ENCODE assay signal across 1 mouse cellular context in the genomic region with DNA sequence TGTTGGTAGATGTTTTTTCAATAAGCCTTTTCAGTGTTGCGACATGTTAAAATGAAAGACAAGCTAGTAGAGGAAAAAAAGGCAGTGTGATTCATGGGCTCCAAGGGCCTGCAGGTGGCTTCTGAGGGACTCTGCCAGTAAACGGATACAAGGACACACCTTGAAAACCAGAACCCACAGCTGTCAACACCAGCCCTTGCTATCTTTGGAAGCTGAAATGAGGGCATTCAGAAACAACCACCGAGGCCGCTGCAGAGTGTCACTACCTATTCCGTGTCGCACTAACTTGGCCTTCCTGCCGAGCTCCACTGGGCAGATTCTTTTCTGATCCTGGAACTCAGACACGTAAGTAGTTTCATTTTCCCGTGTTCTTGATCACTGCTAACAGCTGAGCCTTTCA.
TF ChIP-seq lines count a peak whose summit lies in the region.

No protein-coding gene starts in this region.

TF ChIP-seq in CH12.LX, 34 proteins besides CTCF, POLR2A, EP300 and RAD21 (continued from another document):
- TF ChIP-seq HCFC1 (IDR thresholded peaks at IDR 0.05; ENCODE audit: low read depth, low read length), result no peak
- TF ChIP-seq ELF1 (IDR thresholded peaks at IDR 0.05; ENCODE audit: low read depth, low read length), result no peak
- TF ChIP-seq MXI1 (IDR thresholded peaks at IDR 0.05; ENCODE audit: low read depth, low read length), result no peak
- no peak for TF ChIP-seq JUND (conservative IDR thresholded peaks at IDR 0.05; ENCODE audit: low read depth, low read length)
- TF ChIP-seq KAT2A (IDR thresholded peaks at IDR 0.05; ENCODE audit: insufficient replicate concordance, low read length), result no peak
- no peak for TF ChIP-seq MYC (IDR thresholded peaks at IDR 0.05; ENCODE audit: low read depth, low read length)
- no peak for TF ChIP-seq CHD2 (IDR thresholded peaks at IDR 0.05; ENCODE audit: low read length)
- no peak for TF ChIP-seq USF2 (conservative IDR thresholded peaks at IDR 0.05; ENCODE audit: low read depth, low read length)
- TF ChIP-seq ZMIZ1 (IDR thresholded peaks at IDR 0.05; ENCODE audit: low read depth, low read length), result no peak
- no peak for TF ChIP-seq ZNF384 (IDR thresholded peaks at IDR 0.05; ENCODE audit: low read depth, low read length)
